Mouse (Mus musculus): ENCODE results near the gene Gm9508. TPM values are rescaled to one million over a fixed set of nuclear protein-coding genes. Genes with fewer than 3 reads are reported as not detected.

Gene Gm9508
- polyA plus RNA-seq, 1 experiment from 2014 or later, result not detected

GRCm38 (mm10) chr10:77658286-77658994 lies 38.6 kb downstream of the Gm9508 start:
- WGBS, result 54% methylated on average over 15 of the region's 15 CpGs
- no peaks in the 10 kb centered on the region for H3K9me3 ChIP-seq (ENCODE audit: control insufficient read depth, low read length)
- peaks cover 4% of the 10 kb centered on the region; the same call in 1 of the 2 replicates for H3K4me1 ChIP-seq (replicated peaks; ENCODE audit: control insufficient read depth, insufficient read depth, low read length)
- ATAC-seq (replicated peaks; ENCODE audit: low FRiP score, low TSS enrichment, low read depth) (no peak), DNase-seq (ENCODE audit: low spot score) (no peak)
- no peak overlapping the region for H3K27ac ChIP-seq (ENCODE audit: low read depth)
- no peaks in the 10 kb centered on the region for H3K36me3 ChIP-seq (ENCODE audit: control insufficient read depth, insufficient read depth, low read length)
- no peak overlapping the region for H3K4me3 ChIP-seq (ENCODE audit: low read depth, low read length)
- no peak overlapping the region for H3K4me2 ChIP-seq (ENCODE audit: low read length)
- H3K9ac ChIP-seq (ENCODE audit: low read length), result no peak overlapping the region
- H3K27me3 ChIP-seq (replicated peaks; ENCODE audit: control insufficient read depth, insufficient read depth, low read length), result no peaks in the 10 kb centered on the region

- Histone ChIP-seq H3K27ac (ENCODE audit: low read depth) (no peak overlapping the region), H3K4me2 (ENCODE audit: low read length) (no peak overlapping the region), H3K4me3 (ENCODE audit: low read depth, low read length) (no peak overlapping the region), H3K27me3 (replicated peaks; ENCODE audit: control insufficient read depth, insufficient read depth, low read length) (no peaks in the 10 kb centered on the region), H3K36me3 (ENCODE audit: control insufficient read depth, insufficient read depth, low read length) (no peaks in the 10 kb centered on the region), H3K4me1 (replicated peaks; ENCODE audit: control insufficient read depth, insufficient read depth, low read length) (no peaks in the 10 kb centered on the region), H3K9me3 (ENCODE audit: control insufficient read depth, low read length) (no peaks in the 10 kb centered on the region), H3K9ac (ENCODE audit: low read length) (no peak overlapping the region)
- no peak for ATAC-seq (replicated peaks; ENCODE audit: low FRiP score, low TSS enrichment, low read depth)
- 87% methylated on average over 9 of the region's 9 CpGs for WGBS
- no peak for DNase-seq (ENCODE audit: low spot score)
Measured at GRCm38 (mm10) chr10:77652046-77652445, 45.0 kb downstream of the Gm9508 start.

- Histone ChIP-seq H3K4me2 (ENCODE audit: low read length) (no peak overlapping the region), H3K9me3 (ENCODE audit: control insufficient read depth, low read length) (no peaks in the 10 kb centered on the region), H3K36me3 (ENCODE audit: control insufficient read depth, insufficient read depth, low read length) (peaks cover 38% of the 10 kb centered on the region), H3K4me3 (ENCODE audit: low read depth, low read length) (no peak overlapping the region), H3K9ac (ENCODE audit: low read length) (no peak overlapping the region), H3K4me1 (replicated peaks; ENCODE audit: control insufficient read depth, insufficient read depth, low read length) (no peaks in the 10 kb centered on the region), H3K27ac (ENCODE audit: low read depth) (no peak overlapping the region), H3K27me3 (replicated peaks; ENCODE audit: control insufficient read depth, insufficient read depth, low read length) (no peaks in the 10 kb centered on the region)
- WGBS, result 86% methylated on average over 8 of the region's 8 CpGs
- ATAC-seq (replicated peaks; ENCODE audit: low FRiP score, low TSS enrichment, low read depth) (no peak), DNase-seq (ENCODE audit: low spot score) (no peak)
Measured at GRCm38 (mm10) chr10:77647901-77648300, 49.1 kb downstream of the Gm9508 start.

GRCm38 (mm10) chr10:77647461-77647860 lies 49.6 kb downstream of the Gm9508 start:
- no peak for DNase-seq (ENCODE audit: low spot score)
- Histone ChIP-seq H3K27ac (ENCODE audit: low read depth) (no peak overlapping the region), H3K4me2 (ENCODE audit: low read length) (no peak overlapping the region), H3K9me3 (ENCODE audit: control insufficient read depth, low read length) (no peaks in the 10 kb centered on the region), H3K27me3 (replicated peaks; ENCODE audit: control insufficient read depth, insufficient read depth, low read length) (no peaks in the 10 kb centered on the region), H3K4me1 (replicated peaks; ENCODE audit: control insufficient read depth, insufficient read depth, low read length) (no peaks in the 10 kb centered on the region), H3K4me3 (ENCODE audit: low read depth, low read length) (no peak overlapping the region), H3K36me3 (ENCODE audit: control insufficient read depth, insufficient read depth, low read length) (peaks cover 42% of the 10 kb centered on the region), H3K9ac (ENCODE audit: low read length) (no peak overlapping the region)
- no peak for ATAC-seq (replicated peaks; ENCODE audit: low FRiP score, low TSS enrichment, low read depth)
- WGBS, result 88% methylated on average over 1 of the region's 1 CpGs

Other genes starting within 250 kb of the Gm9508 start
- gene Fam207a, start 181.4 kb downstream of the Gm9508 start, polyA plus RNA-seq (2014; fragmentation: Nextera tagmentation; extraction: Ambion mirVana), result 39.1 and 41.0 TPM in 2 replicates
- gene Itgb2, start 167.0 kb downstream of the Gm9508 start, polyA plus RNA-seq (2014; fragmentation: Nextera tagmentation; extraction: Ambion mirVana), result 1.9 and 3.1 TPM in 2 replicates
- 155 and 156 TPM in 2 replicates for gene Pttg1ip, start 115.5 kb downstream of the Gm9508 start, polyA plus RNA-seq (2014; fragmentation: Nextera tagmentation; extraction: Ambion mirVana)
- 314 and 336 TPM in 2 replicates for gene Sumo3, start 91.1 kb downstream of the Gm9508 start, polyA plus RNA-seq (2014; fragmentation: Nextera tagmentation; extraction: Ambion mirVana)
- gene Gm49325, start 91.0 kb downstream of the Gm9508 start, polyA plus RNA-seq (2014; fragmentation: Nextera tagmentation; extraction: Ambion mirVana), result 2.0 TPM in 1 of 2 replicates, not detected in the other
- gene Ube2g2, start 75.0 kb downstream of the Gm9508 start, polyA plus RNA-seq (2014; fragmentation: Nextera tagmentation; extraction: Ambion mirVana), result 46.7 and 48.5 TPM in 2 replicates
- 0.62 and 1.2 TPM in 2 replicates for gene Tspear, start 10.7 kb downstream of the Gm9508 start, polyA plus RNA-seq (2014; fragmentation: Nextera tagmentation; extraction: Ambion mirVana)
- gene Gm19402, start 6.5 kb downstream of the Gm9508 start, polyA plus RNA-seq (2014; fragmentation: Nextera tagmentation; extraction: Ambion mirVana), result not detected in 2 replicates
- gene Gm10272, start 9.4 kb upstream of the Gm9508 start, polyA plus RNA-seq (2014; fragmentation: Nextera tagmentation; extraction: Ambion mirVana), result not detected in 2 replicates
- gene Gm10024, start 14.2 kb upstream of the Gm9508 start, polyA plus RNA-seq (2014; fragmentation: Nextera tagmentation; extraction: Ambion mirVana), result not detected in 2 replicates
- not detected in 2 replicates for gene Gm10142, start 18.6 kb upstream of the Gm9508 start, polyA plus RNA-seq (2014; fragmentation: Nextera tagmentation; extraction: Ambion mirVana)
- not detected in 2 replicates for gene Krtap12-1, start 23.4 kb upstream of the Gm9508 start, polyA plus RNA-seq (2014; fragmentation: Nextera tagmentation; extraction: Ambion mirVana)
- gene Gm10100, start 29.3 kb upstream of the Gm9508 start, polyA plus RNA-seq (2014; fragmentation: Nextera tagmentation; extraction: Ambion mirVana), result not detected in 2 replicates
- not detected in 2 replicates for gene Gm18596, start 45.4 kb upstream of the Gm9508 start, polyA plus RNA-seq (2014; fragmentation: Nextera tagmentation; extraction: Ambion mirVana)
- gene Gm9736, start 54.1 kb upstream of the Gm9508 start, polyA plus RNA-seq (2014; fragmentation: Nextera tagmentation; extraction: Ambion mirVana), result not detected in 2 replicates
- gene Gm3233, start 62.4 kb upstream of the Gm9508 start, polyA plus RNA-seq (2014; fragmentation: Nextera tagmentation; extraction: Ambion mirVana), result not detected in 2 replicates
- gene Gm3238, start 74.1 kb upstream of the Gm9508 start, polyA plus RNA-seq (2014; fragmentation: Nextera tagmentation; extraction: Ambion mirVana), result not detected in 2 replicates
- not detected in 2 replicates for gene Gm7138, start 79.7 kb upstream of the Gm9508 start, polyA plus RNA-seq (2014; fragmentation: Nextera tagmentation; extraction: Ambion mirVana)
- gene Gm3250, start 85.3 kb upstream of the Gm9508 start, polyA plus RNA-seq (2014; fragmentation: Nextera tagmentation; extraction: Ambion mirVana), result not detected in 2 replicates
- gene Gm7137, start 91.0 kb upstream of the Gm9508 start, polyA plus RNA-seq (2014; fragmentation: Nextera tagmentation; extraction: Ambion mirVana), result not detected in 2 replicates
- gene Gm9639, start 97.8 kb upstream of the Gm9508 start, polyA plus RNA-seq (2014; fragmentation: Nextera tagmentation; extraction: Ambion mirVana), result not detected in 2 replicates
- not detected in 2 replicates for gene Gm19668, start 101.9 kb upstream of the Gm9508 start, polyA plus RNA-seq (2014; fragmentation: Nextera tagmentation; extraction: Ambion mirVana)
- gene Gm9507, start 114.6 kb upstream of the Gm9508 start, polyA plus RNA-seq (2014; fragmentation: Nextera tagmentation; extraction: Ambion mirVana), result not detected in 2 replicates
- gene Gm2696, start 117.4 kb upstream of the Gm9508 start, polyA plus RNA-seq (2014; fragmentation: Nextera tagmentation; extraction: Ambion mirVana), result not detected in 2 replicates
- not detected in 2 replicates for gene Krtap10-4, start 129.9 kb upstream of the Gm9508 start, polyA plus RNA-seq (2014; fragmentation: Nextera tagmentation; extraction: Ambion mirVana)
- gene Krtap10-10, start 138.7 kb upstream of the Gm9508 start, polyA plus RNA-seq (2014; fragmentation: Nextera tagmentation; extraction: Ambion mirVana), result not detected in 2 replicates
- not detected in 2 replicates for gene Gm36176, start 149.6 kb upstream of the Gm9508 start, polyA plus RNA-seq (2014; fragmentation: Nextera tagmentation; extraction: Ambion mirVana)
- gene Gm10318, start 155.6 kb upstream of the Gm9508 start, polyA plus RNA-seq (2014; fragmentation: Nextera tagmentation; extraction: Ambion mirVana), result not detected in 2 replicates
- not detected in 2 replicates for gene Gm3285, start 164.7 kb upstream of the Gm9508 start, polyA plus RNA-seq (2014; fragmentation: Nextera tagmentation; extraction: Ambion mirVana)
- gene Lrrc3, start 205.3 kb upstream of the Gm9508 start, polyA plus RNA-seq (2014; fragmentation: Nextera tagmentation; extraction: Ambion mirVana), result 3.9 and 4.2 TPM in 2 replicates

Data from intestine, embryonic 14.5 days (tissue).